Mouse (Mus musculus): Measurements from ENCODE around the gene Rbms1. TPM values are rescaled to one million over a fixed set of nuclear protein-coding genes. Genes with fewer than 3 reads are reported as not detected.
A peak's percentile ranks its signal among the peaks of the same experiment; 100 is the strongest.

Gene Rbms1
- polyA plus RNA-seq, 1 experiment from 2014 or later: 64.7 TPM

DNA sequence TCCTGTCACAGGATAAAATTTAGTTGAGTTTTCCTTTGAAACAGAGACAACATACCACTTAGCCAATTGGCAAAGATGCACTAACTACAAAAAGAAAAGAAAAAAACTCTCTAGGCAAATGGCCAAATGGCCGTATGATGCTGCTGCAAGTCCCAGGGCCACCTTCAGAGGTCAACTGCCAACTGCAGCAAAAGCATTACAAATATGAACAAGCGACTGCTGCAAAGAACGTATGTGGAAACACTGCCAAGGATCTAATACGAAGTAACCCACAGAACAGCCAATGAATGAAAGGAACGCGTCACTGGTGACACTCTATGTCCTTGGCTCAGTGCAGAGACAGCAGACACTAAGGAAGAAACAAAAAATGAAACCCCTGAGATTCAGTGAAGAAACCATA is 148.2 kb downstream of the Rbms1 start:
- WGBS: 54% methylated on average over 6 of the region's 6 CpGs
- Histone ChIP-seq H3K9me3 (ENCODE audit: control insufficient read depth, low read length) (no peaks in the 10 kb centered on the region), H3K27me3 (replicated peaks; ENCODE audit: control insufficient read depth, insufficient read depth, low read length) (no peaks in the 10 kb centered on the region), H3K9ac (ENCODE audit: low read depth, low read length) (no peak overlapping the region), H3K4me1 (ENCODE audit: control insufficient read depth, insufficient read depth, low read depth, low read length) (peaks cover 5% of the 10 kb centered on the region; the same call in 1 of the 2 replicates), H3K36me3 (ENCODE audit: control insufficient read depth, insufficient read depth, low read length) (no peaks in the 10 kb centered on the region), H3K4me3 (ENCODE audit: low read length) (no peak overlapping the region), H3K4me2 (ENCODE audit: low read length) (no peak overlapping the region), H3K27ac (ENCODE audit: low read depth, low read length) (no peak overlapping the region)
- peak; percentile 49; the same call in 1 of the 2 replicates for ATAC-seq

DNA sequence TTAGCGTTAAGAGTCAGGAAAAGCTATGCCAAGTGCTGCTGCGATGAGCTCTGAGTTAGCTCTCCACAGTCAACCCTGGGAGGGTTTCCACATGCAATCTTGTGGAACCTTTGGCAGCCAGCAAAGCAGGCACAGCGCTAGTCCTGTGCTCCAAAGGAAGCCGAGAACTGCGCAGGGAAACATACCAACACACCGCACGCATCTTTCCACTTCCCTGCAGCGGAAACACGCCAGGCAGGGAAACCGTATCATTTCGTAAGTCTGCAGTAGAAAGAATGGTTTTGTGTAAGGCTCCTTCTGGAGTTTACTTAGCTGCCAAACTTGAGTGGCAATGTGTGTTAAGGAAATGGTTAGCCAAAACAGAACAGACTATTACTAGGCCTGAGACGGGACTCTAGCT is 150.0 kb downstream of the Rbms1 start:
- no peaks in the 10 kb centered on the region for H3K36me3 ChIP-seq (ENCODE audit: control insufficient read depth, insufficient read depth, low read length)
- H3K4me3 ChIP-seq (ENCODE audit: low read length): no peak overlapping the region
- no peak for ATAC-seq
- H3K4me1 ChIP-seq (ENCODE audit: control insufficient read depth, insufficient read depth, low read depth, low read length): peaks cover 5% of the 10 kb centered on the region; the same call in 1 of the 2 replicates
- 86% methylated on average over 12 of the region's 12 CpGs for WGBS
- peak overlapping the region; percentile 24; the same call in 1 of the 2 replicates for H3K27ac ChIP-seq (ENCODE audit: low read depth, low read length)
- H3K9ac ChIP-seq (ENCODE audit: low read depth, low read length): no peak overlapping the region
- H3K9me3 ChIP-seq (ENCODE audit: control insufficient read depth, low read length): no peaks in the 10 kb centered on the region
- no peak overlapping the region for H3K4me2 ChIP-seq (ENCODE audit: low read length)
- no peaks in the 10 kb centered on the region for H3K27me3 ChIP-seq (replicated peaks; ENCODE audit: control insufficient read depth, insufficient read depth, low read length)

DNA sequence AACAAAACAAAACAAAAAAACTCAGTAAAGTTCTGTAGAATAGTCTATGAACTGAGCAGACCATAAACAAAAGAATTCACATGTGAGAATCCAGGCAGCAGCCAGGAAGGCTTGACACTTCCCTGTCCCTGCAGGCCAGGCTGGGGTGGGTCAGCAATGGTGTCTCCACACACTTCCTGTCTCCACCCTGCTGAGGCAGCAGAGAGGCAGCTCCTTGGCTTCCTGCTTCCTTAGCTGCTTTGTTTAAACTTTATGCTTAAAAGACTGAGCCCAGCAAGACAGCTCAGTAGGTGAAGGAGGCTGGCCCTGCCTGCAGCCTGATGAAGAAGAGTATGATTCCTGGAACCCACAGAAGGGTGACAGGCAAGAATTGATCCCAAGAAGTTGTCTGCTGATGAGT is 152.4 kb downstream of the Rbms1 start:
- Histone ChIP-seq H3K9ac (ENCODE audit: low read depth, low read length) (no peak overlapping the region), H3K4me1 (ENCODE audit: control insufficient read depth, insufficient read depth, low read depth, low read length) (peaks cover 7% of the 10 kb centered on the region; the same call in 1 of the 2 replicates), H3K27ac (ENCODE audit: low read depth, low read length) (no peak overlapping the region), H3K9me3 (ENCODE audit: control insufficient read depth, low read length) (no peaks in the 10 kb centered on the region), H3K27me3 (replicated peaks; ENCODE audit: control insufficient read depth, insufficient read depth, low read length) (no peaks in the 10 kb centered on the region), H3K4me3 (ENCODE audit: low read length) (no peak overlapping the region), H3K4me2 (ENCODE audit: low read length) (no peak overlapping the region), H3K36me3 (ENCODE audit: control insufficient read depth, insufficient read depth, low read length) (no peaks in the 10 kb centered on the region)
- 0 out of 2 replicates have a peak, but pooled peaks have one; percentile 31 for ATAC-seq

DNA sequence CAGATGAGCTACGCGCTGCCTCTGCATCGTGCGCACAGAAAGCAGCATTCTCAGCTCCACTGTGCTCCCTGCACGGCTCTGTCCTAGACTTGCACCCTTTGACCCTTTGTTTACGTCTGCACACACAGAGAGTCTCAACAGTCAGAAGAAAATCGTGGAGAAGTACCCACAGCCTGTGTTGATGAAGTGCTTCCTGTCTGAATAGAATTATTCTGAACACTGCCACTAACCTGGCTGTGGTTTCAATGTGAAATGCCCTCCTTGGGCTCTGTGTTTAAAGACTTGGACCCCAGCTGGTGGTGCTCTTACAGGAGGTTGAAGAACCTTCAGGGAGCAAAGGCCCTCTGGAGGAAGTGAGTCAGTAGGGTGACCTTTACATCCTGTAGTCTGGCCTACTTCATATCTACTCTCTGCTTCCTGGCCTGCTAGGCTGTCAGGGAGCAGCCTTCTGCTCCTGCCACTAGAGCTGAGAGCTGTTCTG is 153.5 kb downstream of the Rbms1 start:
- Histone ChIP-seq H3K27ac (ENCODE audit: low read depth, low read length) (no peak overlapping the region), H3K9me3 (ENCODE audit: control insufficient read depth, low read length) (no peaks in the 10 kb centered on the region), H3K4me2 (ENCODE audit: low read length) (no peak overlapping the region), H3K9ac (ENCODE audit: low read depth, low read length) (no peak overlapping the region), H3K4me1 (ENCODE audit: control insufficient read depth, insufficient read depth, low read depth, low read length) (peaks cover 5% of the 10 kb centered on the region), H3K27me3 (replicated peaks; ENCODE audit: control insufficient read depth, insufficient read depth, low read length) (no peaks in the 10 kb centered on the region), H3K4me3 (ENCODE audit: low read length) (no peak overlapping the region), H3K36me3 (ENCODE audit: control insufficient read depth, insufficient read depth, low read length) (no peaks in the 10 kb centered on the region)
- no peak for ATAC-seq
- WGBS: 47% methylated on average over 7 of the region's 7 CpGs

DNA sequence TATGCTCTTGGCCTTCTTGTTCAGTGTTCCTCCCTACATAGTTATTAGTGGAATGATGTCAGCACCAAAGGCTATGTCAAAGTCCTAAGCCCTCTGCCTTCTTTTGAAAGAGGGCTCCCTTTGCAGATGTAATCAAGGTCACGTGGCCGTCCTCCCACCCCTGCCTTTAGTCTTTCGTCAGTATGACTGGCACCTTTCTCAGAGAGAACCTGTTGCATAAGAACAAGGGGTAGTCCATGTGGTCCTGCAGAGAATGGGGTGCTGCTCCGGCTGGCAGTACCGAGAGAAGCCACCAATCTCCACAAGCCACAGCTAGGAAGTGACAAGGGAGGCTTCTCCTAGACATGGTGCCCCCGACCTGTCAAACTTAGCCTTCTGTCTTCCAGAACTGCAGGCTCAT is 154.2 kb downstream of the Rbms1 start:
- Histone ChIP-seq H3K9ac (ENCODE audit: low read depth, low read length) (no peak overlapping the region), H3K27me3 (replicated peaks; ENCODE audit: control insufficient read depth, insufficient read depth, low read length) (no peaks in the 10 kb centered on the region), H3K27ac (ENCODE audit: low read depth, low read length) (no peak overlapping the region)

DNA sequence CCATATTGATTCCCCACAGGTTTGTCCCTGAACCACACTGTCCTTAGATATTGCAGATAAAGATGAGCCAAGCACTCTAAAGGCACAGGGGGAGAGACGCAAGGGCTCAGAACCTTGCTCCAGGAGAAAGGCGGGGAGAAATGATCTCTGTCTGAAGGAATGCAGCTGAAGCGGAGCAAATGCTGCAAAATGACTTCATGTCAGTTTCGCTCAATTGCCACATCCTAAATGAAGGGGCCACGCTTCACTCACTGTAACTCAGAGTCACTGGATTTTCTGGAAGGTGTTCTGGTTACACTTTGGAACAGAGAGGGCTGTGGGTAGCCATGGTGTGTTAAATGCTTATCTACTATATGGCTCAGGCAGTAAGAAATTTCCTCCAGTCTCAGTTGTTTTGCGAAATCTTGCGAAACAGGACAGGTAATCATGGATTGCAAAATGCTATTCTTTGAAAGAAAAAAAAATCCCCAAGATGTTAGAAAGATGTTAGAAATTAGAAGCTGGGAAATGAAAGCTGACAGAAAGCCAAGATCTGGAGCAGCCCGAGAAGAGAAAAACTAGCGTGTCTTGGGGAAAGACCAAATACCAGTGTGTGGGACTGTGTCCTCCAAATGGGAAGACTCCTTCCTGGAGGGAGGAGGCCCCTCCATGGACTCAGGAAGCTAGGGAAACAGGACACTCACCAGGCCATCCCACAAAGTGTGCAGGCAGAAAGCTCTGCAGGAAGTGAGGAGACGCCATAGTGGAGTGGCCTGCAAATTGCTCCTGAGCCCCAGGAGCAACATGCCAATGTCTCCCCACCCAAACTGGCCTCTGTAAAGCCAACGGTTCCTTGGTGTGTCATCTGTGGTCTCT is 155.4 kb downstream of the Rbms1 start:
- Histone ChIP-seq H3K4me1 (ENCODE audit: control insufficient read depth, insufficient read depth, low read depth, low read length) (peaks cover 4% of the 10 kb centered on the region), H3K27ac (ENCODE audit: low read depth, low read length) (no peak overlapping the region), H3K36me3 (ENCODE audit: control insufficient read depth, insufficient read depth, low read length) (no peaks in the 10 kb centered on the region), H3K4me3 (ENCODE audit: low read length) (no peak overlapping the region), H3K27me3 (replicated peaks; ENCODE audit: control insufficient read depth, insufficient read depth, low read length) (no peaks in the 10 kb centered on the region), H3K4me2 (ENCODE audit: low read length) (no peak overlapping the region), H3K9me3 (ENCODE audit: control insufficient read depth, low read length) (no peaks in the 10 kb centered on the region), H3K9ac (ENCODE audit: low read depth, low read length) (no peak overlapping the region)
- WGBS: 79% methylated on average over 11 of the region's 11 CpGs
- ATAC-seq: no peak

More for the DNA sequence above, 154.2 kb downstream of the Rbms1 start:
- ATAC-seq: no peak
- Histone ChIP-seq H3K4me2 (ENCODE audit: low read length) (no peak overlapping the region), H3K4me3 (ENCODE audit: low read length) (no peak overlapping the region), H3K36me3 (ENCODE audit: control insufficient read depth, insufficient read depth, low read length) (no peaks in the 10 kb centered on the region), H3K4me1 (ENCODE audit: control insufficient read depth, insufficient read depth, low read depth, low read length) (peaks cover 4% of the 10 kb centered on the region), H3K9me3 (ENCODE audit: control insufficient read depth, low read length) (no peaks in the 10 kb centered on the region)
- WGBS: 79% methylated on average over 6 of the region's 6 CpGs

DNA sequence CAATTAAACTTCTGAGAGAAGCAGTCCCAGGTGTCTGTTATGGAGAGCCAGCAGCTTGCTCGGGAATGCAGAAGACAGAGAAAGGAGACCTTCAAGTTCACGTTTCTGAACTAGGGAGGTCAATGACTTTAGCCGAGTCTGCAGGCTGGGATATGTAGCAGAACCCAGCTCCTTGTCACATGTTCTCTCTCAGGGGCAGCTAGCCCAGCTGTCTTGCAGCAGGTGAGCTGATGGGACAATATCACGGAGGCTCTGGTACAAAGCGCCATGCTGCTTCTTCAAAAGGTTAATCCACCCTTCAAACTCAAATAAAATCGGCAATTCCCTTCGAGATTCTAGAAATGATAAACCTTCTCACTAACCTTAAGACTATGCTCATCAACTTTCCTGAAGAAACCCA is 158.2 kb downstream of the Rbms1 start:
- no peak overlapping the region for H3K4me3 ChIP-seq (ENCODE audit: low read length)
- 66% methylated on average over 7 of the region's 7 CpGs for WGBS
- ATAC-seq: no peak
- H3K27me3 ChIP-seq (replicated peaks; ENCODE audit: control insufficient read depth, insufficient read depth, low read length): no peaks in the 10 kb centered on the region
- H3K27ac ChIP-seq (ENCODE audit: low read depth, low read length): no peak overlapping the region
- H3K9me3 ChIP-seq (ENCODE audit: control insufficient read depth, low read length): no peaks in the 10 kb centered on the region
- no peaks in the 10 kb centered on the region for H3K36me3 ChIP-seq (ENCODE audit: control insufficient read depth, insufficient read depth, low read length)
- no peak overlapping the region for H3K9ac ChIP-seq (ENCODE audit: low read depth, low read length)
- peaks cover 16% of the 10 kb centered on the region for H3K4me1 ChIP-seq (ENCODE audit: control insufficient read depth, insufficient read depth, low read depth, low read length)
- H3K4me2 ChIP-seq (ENCODE audit: low read length): no peak overlapping the region

DNA sequence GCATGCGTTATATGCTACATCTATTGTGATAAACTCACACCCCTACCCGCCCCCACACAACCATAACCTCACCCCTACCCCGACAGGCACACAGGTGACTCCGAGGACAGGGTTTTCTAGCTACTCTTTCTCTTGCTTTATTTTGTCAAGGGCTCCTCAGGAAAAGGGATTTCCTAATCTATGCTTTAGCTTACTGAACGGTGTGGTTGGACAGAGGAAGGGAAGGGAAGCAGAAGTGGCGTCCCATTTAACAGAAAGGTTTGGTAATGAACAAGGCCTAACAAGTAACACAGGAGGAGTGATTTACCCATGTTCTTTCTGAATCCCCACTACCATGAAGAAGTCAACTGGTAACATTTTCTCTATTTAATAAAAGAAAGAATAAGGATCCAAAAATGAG is 159.6 kb downstream of the Rbms1 start:
- WGBS: 90% methylated on average over 6 of the region's 6 CpGs
- H3K36me3 ChIP-seq (ENCODE audit: control insufficient read depth, insufficient read depth, low read length): no peaks in the 10 kb centered on the region
- H3K27ac ChIP-seq (ENCODE audit: low read depth, low read length): no peak overlapping the region

DNA sequence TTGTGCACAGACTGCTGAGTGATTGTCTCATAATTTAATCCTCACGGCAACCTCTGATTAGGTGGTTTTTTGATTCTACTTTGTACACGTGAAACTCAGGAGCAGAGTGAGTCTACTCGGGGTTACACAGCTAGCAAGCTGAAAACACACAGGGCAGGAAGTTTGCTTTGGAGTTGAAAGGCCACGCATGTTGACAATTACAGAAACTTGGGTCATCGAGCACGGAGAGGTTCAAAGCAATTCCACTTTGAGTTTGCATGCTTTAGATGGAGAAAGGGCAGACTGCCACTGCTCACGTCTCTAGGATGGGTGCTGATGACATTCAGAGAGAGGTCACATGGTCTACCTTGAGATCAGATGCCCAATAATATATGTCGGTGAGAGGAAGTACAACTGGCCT is 160.2 kb downstream of the Rbms1 start:
- no peaks in the 10 kb centered on the region for H3K9me3 ChIP-seq (ENCODE audit: control insufficient read depth, low read length)

More for the DNA sequence above, 159.6 kb downstream of the Rbms1 start:
- no peak overlapping the region for H3K4me2 ChIP-seq (ENCODE audit: low read length)
- no peak overlapping the region for H3K9ac ChIP-seq (ENCODE audit: low read depth, low read length)
- no peaks in the 10 kb centered on the region for H3K9me3 ChIP-seq (ENCODE audit: control insufficient read depth, low read length)
- H3K4me3 ChIP-seq (ENCODE audit: low read length): no peak overlapping the region
- no peaks in the 10 kb centered on the region for H3K27me3 ChIP-seq (replicated peaks; ENCODE audit: control insufficient read depth, insufficient read depth, low read length)
- no peak for ATAC-seq
- H3K4me1 ChIP-seq (ENCODE audit: control insufficient read depth, insufficient read depth, low read depth, low read length): peaks cover 16% of the 10 kb centered on the region

More for the DNA sequence above, 160.2 kb downstream of the Rbms1 start:
- peaks cover 16% of the 10 kb centered on the region for H3K4me1 ChIP-seq (ENCODE audit: control insufficient read depth, insufficient read depth, low read depth, low read length)
- no peak overlapping the region for H3K9ac ChIP-seq (ENCODE audit: low read depth, low read length)
- H3K27ac ChIP-seq (ENCODE audit: low read depth, low read length): no peak overlapping the region
- no peaks in the 10 kb centered on the region for H3K36me3 ChIP-seq (ENCODE audit: control insufficient read depth, insufficient read depth, low read length)
- 70% methylated on average over 8 of the region's 8 CpGs for WGBS
- no peak overlapping the region for H3K4me3 ChIP-seq (ENCODE audit: low read length)
- no peaks in the 10 kb centered on the region for H3K27me3 ChIP-seq (replicated peaks; ENCODE audit: control insufficient read depth, insufficient read depth, low read length)
- no peak for ATAC-seq
- no peak overlapping the region for H3K4me2 ChIP-seq (ENCODE audit: low read length)
